Mouse (Mus musculus): ENCODE measurements around the gene Olfr569. TPM values are rescaled to one million over a fixed set of nuclear protein-coding genes. Genes with fewer than 3 reads are reported as not detected.

Gene Olfr569
- polyA plus RNA-seq, 1 experiment from 2014 or later = not detected

Other genes starting within 250 kb of the Olfr569 start
- gene Olfr555, start 232.1 kb downstream of the Olfr569 start, polyA plus RNA-seq (2015; fragmentation: Nextera tagmentation; extraction: Ambion mirVana) = not detected in 2 replicates
- not detected in 2 replicates for gene Olfr556, start 226.0 kb downstream of the Olfr569 start, polyA plus RNA-seq (2015; fragmentation: Nextera tagmentation; extraction: Ambion mirVana)
- gene Trim68, start 203.6 kb downstream of the Olfr569 start, polyA plus RNA-seq (2015; fragmentation: Nextera tagmentation; extraction: Ambion mirVana) = 6.5 and 7.0 TPM in 2 replicates
- not detected in 2 replicates for gene Olfr557, start 195.0 kb downstream of the Olfr569 start, polyA plus RNA-seq (2015; fragmentation: Nextera tagmentation; extraction: Ambion mirVana)
- gene Olfr558, start 188.7 kb downstream of the Olfr569 start, polyA plus RNA-seq (2015; fragmentation: Nextera tagmentation; extraction: Ambion mirVana) = 0.13 and 0.14 TPM in 2 replicates
- not detected in 2 replicates for gene Olfr33, start 171.8 kb downstream of the Olfr569 start, polyA plus RNA-seq (2015; fragmentation: Nextera tagmentation; extraction: Ambion mirVana)
- not detected in 2 replicates for gene Olfr559, start 163.4 kb downstream of the Olfr569 start, polyA plus RNA-seq (2015; fragmentation: Nextera tagmentation; extraction: Ambion mirVana)
- not detected in 2 replicates for gene Olfr560, start 131.5 kb downstream of the Olfr569 start, polyA plus RNA-seq (2015; fragmentation: Nextera tagmentation; extraction: Ambion mirVana)
- 0.12 TPM in 1 of 2 replicates, not detected in the other for gene Olfr78, start 131.4 kb downstream of the Olfr569 start, polyA plus RNA-seq (2015; fragmentation: Nextera tagmentation; extraction: Ambion mirVana)
- gene Olfr561, start 119.7 kb downstream of the Olfr569 start, polyA plus RNA-seq (2015; fragmentation: Nextera tagmentation; extraction: Ambion mirVana) = not detected in 2 replicates
- gene Olfr564, start 87.4 kb downstream of the Olfr569 start, polyA plus RNA-seq (2015; fragmentation: Nextera tagmentation; extraction: Ambion mirVana) = not detected in 2 replicates
- not detected in 2 replicates for gene Olfr566, start 32.1 kb downstream of the Olfr569 start, polyA plus RNA-seq (2015; fragmentation: Nextera tagmentation; extraction: Ambion mirVana)
- gene Olfr568, start 13.8 kb downstream of the Olfr569 start, polyA plus RNA-seq (2015; fragmentation: Nextera tagmentation; extraction: Ambion mirVana) = not detected in 2 replicates
- gene Olfr570, start 3.7 kb upstream of the Olfr569 start, polyA plus RNA-seq (2015; fragmentation: Nextera tagmentation; extraction: Ambion mirVana) = 0.14 TPM in 1 of 2 replicates, not detected in the other
- not detected in 2 replicates for gene Olfr571, start 26.7 kb upstream of the Olfr569 start, polyA plus RNA-seq (2015; fragmentation: Nextera tagmentation; extraction: Ambion mirVana)
- gene Olfr572, start 33.5 kb upstream of the Olfr569 start, polyA plus RNA-seq (2015; fragmentation: Nextera tagmentation; extraction: Ambion mirVana) = not detected in 2 replicates
- gene Olfr573-ps1, start 51.7 kb upstream of the Olfr569 start, polyA plus RNA-seq (2015; fragmentation: Nextera tagmentation; extraction: Ambion mirVana) = not detected in 2 replicates
- not detected in 2 replicates for gene Olfr574, start 57.6 kb upstream of the Olfr569 start, polyA plus RNA-seq (2015; fragmentation: Nextera tagmentation; extraction: Ambion mirVana)
- gene Olfr575, start 67.9 kb upstream of the Olfr569 start, polyA plus RNA-seq (2015; fragmentation: Nextera tagmentation; extraction: Ambion mirVana) = not detected in 2 replicates
- gene Olfr576, start 71.8 kb upstream of the Olfr569 start, polyA plus RNA-seq (2015; fragmentation: Nextera tagmentation; extraction: Ambion mirVana) = not detected in 2 replicates
- not detected in 2 replicates for gene Olfr577, start 85.1 kb upstream of the Olfr569 start, polyA plus RNA-seq (2015; fragmentation: Nextera tagmentation; extraction: Ambion mirVana)
- gene Olfr578, start 98.4 kb upstream of the Olfr569 start, polyA plus RNA-seq (2015; fragmentation: Nextera tagmentation; extraction: Ambion mirVana) = not detected in 2 replicates
- gene Olfr582, start 147.1 kb upstream of the Olfr569 start, polyA plus RNA-seq (2015; fragmentation: Nextera tagmentation; extraction: Ambion mirVana) = not detected in 2 replicates
- not detected in 2 replicates for gene Olfr583, start 160.4 kb upstream of the Olfr569 start, polyA plus RNA-seq (2015; fragmentation: Nextera tagmentation; extraction: Ambion mirVana)
- not detected in 2 replicates for gene Olfr584, start 191.0 kb upstream of the Olfr569 start, polyA plus RNA-seq (2015; fragmentation: Nextera tagmentation; extraction: Ambion mirVana)
- not detected in 2 replicates for gene Olfr585, start 206.8 kb upstream of the Olfr569 start, polyA plus RNA-seq (2015; fragmentation: Nextera tagmentation; extraction: Ambion mirVana)
- gene Olfr586, start 234.8 kb upstream of the Olfr569 start, polyA plus RNA-seq (2015; fragmentation: Nextera tagmentation; extraction: Ambion mirVana) = not detected in 2 replicates
- gene Olfr588-ps1, start 250.0 kb upstream of the Olfr569 start, polyA plus RNA-seq (2015; fragmentation: Nextera tagmentation; extraction: Ambion mirVana) = not detected in 2 replicates

Measured in hindbrain, embryonic 15.5 days (tissue).